Mouse (Mus musculus) forebrain, embryonic 14.5 days (tissue): ENCODE results near the gene Dusp16. TPM values are rescaled to one million over a fixed set of nuclear protein-coding genes. Genes with fewer than 3 reads are reported as not detected.

ENCODE experiments used
- ATAC-seq: fragments of 200-750 bp; cut with Nextera tagmentation; 2 replicates; pipeline ENCODE4 v1.8.0; 2017; ENCODE audit warnings: mild to moderate bottlenecking, moderate library complexity
- DNase-seq: peaks from one replicate; pipeline ENCODE4 v3.0.0-alpha.2; 2015; ENCODE audit warnings: low spot score
- H3K27ac ChIP-seq: fragments of 300-500 bp; sonication (generic); 2 replicates; pipeline ENCODE4 v1.5.1; 2014; ENCODE audit warnings: low read depth, mild to moderate bottlenecking, control low read depth, low read length, moderate library complexity
- H3K27me3 ChIP-seq: fragments of 300-500 bp; sonication (generic); replicated peaks from 2 replicates; pipeline ENCODE4 v1.6.1; 2014; ENCODE audit warnings: low read length, control low read depth, mixed read lengths; ENCODE audit not compliant: control insufficient read depth, insufficient read depth
- H3K36me3 ChIP-seq: fragments of 300-500 bp; sonication (generic); 2 replicates; pipeline ENCODE4 v1.6.1; 2014; ENCODE audit warnings: low read length, control low read depth; ENCODE audit not compliant: control insufficient read depth, insufficient read depth
- H3K4me1 ChIP-seq: fragments of 300-500 bp; sonication (generic); 2 replicates; pipeline ENCODE4 v1.6.1; 2014; ENCODE audit warnings: antibody characterized with exemption, low read length, control low read depth; ENCODE audit not compliant: control insufficient read depth, insufficient read depth
- H3K4me2 ChIP-seq: fragments of 300-500 bp; sonication (generic); 2 replicates; pipeline ENCODE4 v1.6.1; 2014; ENCODE audit warnings: mild to moderate bottlenecking, control low read depth, low read length
- H3K4me3 ChIP-seq: fragments of 300-500 bp; sonication (generic); 2 replicates; pipeline ENCODE4 v1.5.1; 2014; ENCODE audit warnings: low read depth, low read length, control low read depth
- H3K9ac ChIP-seq: fragments of 300-500 bp; sonication (generic); 2 replicates; pipeline ENCODE4 v1.6.1; 2014; ENCODE audit warnings: mild to moderate bottlenecking, low read length, control low read depth, moderate library complexity
- H3K9me3 ChIP-seq: fragments of 300-500 bp; sonication (generic); replicated peaks from 2 replicates; pipeline ENCODE4 v1.6.1; 2016; ENCODE audit warnings: low read length, control low read depth, mixed read lengths; ENCODE audit not compliant: control insufficient read depth
- WGBS: fragments of 180-500 bp; shearing (Covaris S2); extraction: QIAGEN DNeasy Blood & Tissue Kit; methylation state at CpG from one replicate; pipeline ENCODE4 v1.1.7; 2014; 5-methylcytosine and 5-hydroxymethylcytosine counted together
- polyA plus RNA-seq: library from polyadenylated mRNA; unstranded; fragments of >200 nt; fragmentation: Nextera tagmentation; extraction: Ambion mirVana; gene quantifications from 2 replicates; pipeline ENCODE4 v1.2.1, GENCODE M21; 2014

Gene Dusp16
- polyA plus RNA-seq, 1 experiment from 2014 or later, result 9.4 TPM

GRCm38 (mm10) chr6:134780024-134780423 lies 12.4 kb downstream of the Dusp16 start:
- ATAC-seq (no peak), DNase-seq (no peak)
- 75% methylated on average over 2 of the region's 2 CpGs for WGBS
- Histone ChIP-seq H3K4me1 (no peaks in the 10 kb centered on the region), H3K9ac (no peak overlapping the region), H3K36me3 (no peaks in the 10 kb centered on the region), H3K4me3 (no peak overlapping the region), H3K27ac (no peak overlapping the region), H3K27me3 (no peaks in the 10 kb centered on the region), H3K9me3 (no peaks in the 10 kb centered on the region), H3K4me2 (no peak overlapping the region)

GRCm38 (mm10) chr6:134773961-134774360 lies 18.5 kb downstream of the Dusp16 start:
- no peaks in the 10 kb centered on the region for H3K9me3 ChIP-seq
- no peak overlapping the region for H3K27ac ChIP-seq
- WGBS, result 39% methylated on average over 3 of the region's 3 CpGs
- H3K4me3 ChIP-seq, result no peak overlapping the region
- no peaks in the 10 kb centered on the region for H3K27me3 ChIP-seq
- H3K4me1 ChIP-seq, result peaks cover 3% of the 10 kb centered on the region; the same call in 1 of the 2 replicates
- peak; percentile 57 for ATAC-seq
- H3K9ac ChIP-seq, result no peak overlapping the region
- H3K4me2 ChIP-seq, result no peak overlapping the region
- DNase-seq, result peak; percentile 65
- no peaks in the 10 kb centered on the region for H3K36me3 ChIP-seq

GRCm38 (mm10) chr6:134773292-134773893 lies 19.0 kb downstream of the Dusp16 start:
- Histone ChIP-seq H3K27me3 (no peaks in the 10 kb centered on the region), H3K36me3 (no peaks in the 10 kb centered on the region), H3K4me2 (no peak overlapping the region), H3K4me1 (peaks cover 3% of the 10 kb centered on the region; the same call in 1 of the 2 replicates), H3K9me3 (no peaks in the 10 kb centered on the region), H3K27ac (no peak overlapping the region), H3K9ac (no peak overlapping the region), H3K4me3 (no peak overlapping the region)
- DNase-seq (no peak), ATAC-seq (no peak)
- WGBS, result 96% methylated on average over 1 of the region's 1 CpGs

GRCm38 (mm10) chr6:134770339-134770738 lies 22.1 kb downstream of the Dusp16 start:
- H3K36me3 ChIP-seq, result no peaks in the 10 kb centered on the region
- no peak overlapping the region for H3K4me2 ChIP-seq
- H3K9me3 ChIP-seq, result no peaks in the 10 kb centered on the region
- no peak overlapping the region for H3K27ac ChIP-seq
- H3K27me3 ChIP-seq, result no peaks in the 10 kb centered on the region
- ATAC-seq (no peak), DNase-seq (no peak)
- no peak overlapping the region for H3K9ac ChIP-seq
- no peak overlapping the region for H3K4me3 ChIP-seq
- H3K4me1 ChIP-seq, result peaks cover 3% of the 10 kb centered on the region; the same call in 1 of the 2 replicates

GRCm38 (mm10) chr6:134764441-134765061 lies 27.9 kb downstream of the Dusp16 start:
- Histone ChIP-seq H3K9ac (no peak overlapping the region), H3K27me3 (no peaks in the 10 kb centered on the region), H3K4me1 (peaks cover 8% of the 10 kb centered on the region; the same call in 1 of the 2 replicates), H3K9me3 (no peaks in the 10 kb centered on the region), H3K27ac (no peak overlapping the region), H3K36me3 (no peaks in the 10 kb centered on the region), H3K4me2 (no peak overlapping the region), H3K4me3 (no peak overlapping the region)
- ATAC-seq (no peak), DNase-seq (no peak)
- 94% methylated on average over 5 of the region's 5 CpGs for WGBS

DNA sequence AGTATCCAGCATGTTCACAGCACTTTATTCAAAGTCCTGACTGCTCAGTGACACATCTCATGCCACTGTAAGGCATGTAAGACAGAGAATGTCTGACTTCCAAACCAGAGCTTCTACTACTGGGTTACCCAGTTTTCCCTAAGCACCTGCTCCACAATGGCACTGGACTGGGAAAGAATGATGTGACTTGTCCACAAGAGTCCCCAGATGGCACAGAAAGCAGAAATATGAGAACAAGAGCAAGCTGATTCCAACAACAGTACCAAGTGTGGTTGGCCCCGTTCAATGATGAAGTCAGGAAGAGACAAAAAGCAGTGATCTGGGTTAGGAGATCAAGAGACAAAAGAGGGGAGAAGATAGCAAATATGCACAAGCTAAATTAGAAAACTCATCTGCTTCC lies 29.0 kb downstream of the Dusp16 start:
- 63% methylated on average over 1 of the region's 1 CpGs for WGBS
- Histone ChIP-seq H3K36me3 (no peaks in the 10 kb centered on the region), H3K9ac (no peak overlapping the region), H3K4me2 (no peak overlapping the region), H3K27me3 (no peaks in the 10 kb centered on the region), H3K4me3 (no peak overlapping the region), H3K4me1 (peaks cover 8% of the 10 kb centered on the region; the same call in 1 of the 2 replicates), H3K27ac (no peak overlapping the region; the same call in 1 of the 2 replicates), H3K9me3 (no peaks in the 10 kb centered on the region)
- no peak for ATAC-seq
- no peak for DNase-seq

GRCm38 (mm10) chr6:134761808-134762207 lies 30.6 kb downstream of the Dusp16 start:
- WGBS, result 14% methylated on average over 2 of the region's 2 CpGs
- Histone ChIP-seq H3K4me3 (no peak overlapping the region), H3K4me2 (no peak overlapping the region), H3K36me3 (no peaks in the 10 kb centered on the region), H3K27me3 (no peaks in the 10 kb centered on the region), H3K4me1 (peaks cover 8% of the 10 kb centered on the region; the same call in 1 of the 2 replicates), H3K27ac (no peak overlapping the region), H3K9ac (no peak overlapping the region), H3K9me3 (no peaks in the 10 kb centered on the region)
- peak; percentile 23 for DNase-seq
- ATAC-seq, result no peak

DNA sequence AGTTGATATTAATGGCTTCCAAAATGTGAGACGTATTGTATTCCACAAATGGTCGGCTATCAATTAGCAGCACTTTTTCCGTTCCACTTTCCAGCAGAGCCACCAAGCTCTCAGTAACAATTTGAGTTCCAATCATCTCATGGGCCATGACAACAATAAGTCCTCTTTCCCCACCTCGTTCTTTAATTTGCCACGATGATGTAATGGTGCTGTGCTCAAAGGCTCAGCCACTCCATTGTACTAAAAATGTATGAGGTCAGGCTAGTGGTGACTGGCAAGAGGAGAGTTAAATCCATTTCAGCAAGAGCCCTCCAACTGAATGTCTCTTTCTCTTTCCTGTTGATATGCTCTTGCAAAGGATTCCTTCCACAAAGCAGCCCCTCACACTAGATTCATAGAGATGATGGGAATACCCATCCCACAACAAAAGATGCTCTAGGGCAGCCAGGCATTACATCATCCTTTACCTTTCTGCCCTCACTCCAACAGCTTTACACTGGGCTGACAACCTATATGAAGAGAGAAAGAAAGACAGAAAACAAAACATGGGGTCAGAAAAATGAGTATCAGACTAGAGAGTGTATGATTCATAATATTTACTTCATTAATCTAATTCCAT lies 31.4 kb downstream of the Dusp16 start:
- H3K27ac ChIP-seq, result no peak overlapping the region
- no peaks in the 10 kb centered on the region for H3K9me3 ChIP-seq
- DNase-seq (peak; percentile 81), ATAC-seq (peak; percentile 90)
- 5% methylated on average over 5 of the region's 5 CpGs for WGBS
- no peak overlapping the region for H3K4me2 ChIP-seq
- H3K36me3 ChIP-seq, result no peaks in the 10 kb centered on the region; the same call in 1 of the 2 replicates
- no peak overlapping the region for H3K4me3 ChIP-seq
- no peak overlapping the region for H3K9ac ChIP-seq
- H3K27me3 ChIP-seq, result no peaks in the 10 kb centered on the region
- peaks cover 8% of the 10 kb centered on the region; the same call in 1 of the 2 replicates for H3K4me1 ChIP-seq

GRCm38 (mm10) chr6:134756058-134756457 lies 36.4 kb downstream of the Dusp16 start:
- no peaks in the 10 kb centered on the region for H3K9me3 ChIP-seq
- H3K27ac ChIP-seq, result no peak overlapping the region
- peaks cover 3% of the 10 kb centered on the region; the same call in 1 of the 2 replicates for H3K4me1 ChIP-seq
- no peak overlapping the region for H3K9ac ChIP-seq
- no peaks in the 10 kb centered on the region; the same call in 1 of the 2 replicates for H3K36me3 ChIP-seq
- H3K4me3 ChIP-seq, result no peak overlapping the region
- 93% methylated on average over 4 of the region's 4 CpGs for WGBS
- no peak overlapping the region for H3K4me2 ChIP-seq
- DNase-seq, result no peak
- no peaks in the 10 kb centered on the region for H3K27me3 ChIP-seq
- ATAC-seq, result no peak
